Mouse (Mus musculus) cerebral cortex, adult 2 months (tissue): ENCODE data around the gene Cfap161.

Source experiments
- WGBS: fragments of 180-500 bp; shearing (Covaris S2); methylation state at CpG from one replicate; pipeline ENCODE4 v1.1.7; 2018; 5-methylcytosine and 5-hydroxymethylcytosine counted together

The Cfap161 gene

GRCm38 (mm10) chr7:83802007-83802406 lies 7.3 kb upstream of the Cfap161 start:
- WGBS, result 82% methylated on average over 2 of the region's 2 CpGs

- WGBS, result 96% methylated on average over 6 of the region's 6 CpGs
Observed at GRCm38 (mm10) chr7:83801483-83801875, 6.8 kb upstream of the Cfap161 start.

GRCm38 (mm10) chr7:83800561-83801482 lies 6.1 kb upstream of the Cfap161 start:
- 69% methylated on average over 8 of the region's 8 CpGs for WGBS

GRCm38 (mm10) chr7:83800071-83800470 lies 5.4 kb upstream of the Cfap161 start:
- 93% methylated on average over 2 of the region's 2 CpGs for WGBS

GRCm38 (mm10) chr7:83796177-83796576 lies 1.5 kb upstream of the Cfap161 start:
- WGBS, result 73% methylated on average over 5 of the region's 5 CpGs

GRCm38 (mm10) chr7:83794006-83794683 lies 535 bp downstream of the Cfap161 start:
- WGBS, result 59% methylated on average over 11 of the region's 11 CpGs

GRCm38 (mm10) chr7:83780881-83781280 lies 13.8 kb downstream of the Cfap161 start:
- WGBS, result 95% methylated on average over 4 of the region's 4 CpGs

GRCm38 (mm10) chr7:83780026-83780425 lies 14.7 kb downstream of the Cfap161 start:
- WGBS, result 67% methylated on average over 4 of the region's 4 CpGs

- 80% methylated on average over 2 of the region's 2 CpGs for WGBS
Observed at GRCm38 (mm10) chr7:83779028-83779427, 15.7 kb downstream of the Cfap161 start.

GRCm38 (mm10) chr7:83778516-83778915 lies 16.2 kb downstream of the Cfap161 start:
- 92% methylated on average over 2 of the region's 2 CpGs for WGBS

- WGBS, result 23% methylated on average over 5 of the region's 5 CpGs
Observed at GRCm38 (mm10) chr7:83774721-83775120, 20.0 kb downstream of the Cfap161 start.

- WGBS, result 82% methylated on average over 3 of the region's 3 CpGs
Observed at GRCm38 (mm10) chr7:83763674-83764073, 31.0 kb downstream of the Cfap161 start.

- WGBS, result 79% methylated on average over 5 of the region's 5 CpGs
Observed at GRCm38 (mm10) chr7:83762336-83762735, 32.3 kb downstream of the Cfap161 start.

GRCm38 (mm10) chr7:83751055-83751454 lies 43.6 kb downstream of the Cfap161 start:
- 61% methylated on average over 1 of the region's 1 CpGs for WGBS

GRCm38 (mm10) chr7:83748405-83748804 lies 46.3 kb downstream of the Cfap161 start:
- 93% methylated on average over 1 of the region's 1 CpGs for WGBS

GRCm38 (mm10) chr7:83746107-83746687 lies 48.5 kb downstream of the Cfap161 start:
- WGBS, result 51% methylated on average over 8 of the region's 8 CpGs

- WGBS, result 39% methylated on average over 20 of the region's 20 CpGs
Observed at GRCm38 (mm10) chr7:83745413-83746106, 49.1 kb downstream of the Cfap161 start, which contains the start of gene Il16. Gene Il16 (minus strand): TSS chr7:83745726.

GRCm38 (mm10) chr7:83745065-83745412 lies 49.6 kb downstream of the Cfap161 start:
- WGBS, result 56% methylated on average over 9 of the region's 9 CpGs

- WGBS, result 65% methylated on average over 4 of the region's 4 CpGs
Observed at GRCm38 (mm10) chr7:83744250-83744649, 50.4 kb downstream of the Cfap161 start.

- 72% methylated on average over 3 of the region's 3 CpGs for WGBS
Observed at GRCm38 (mm10) chr7:83742690-83743089, 52.0 kb downstream of the Cfap161 start.

- WGBS, result 83% methylated on average over 2 of the region's 2 CpGs
Observed at GRCm38 (mm10) chr7:83742026-83742425, 52.7 kb downstream of the Cfap161 start.
